In the genomic region with DNA sequence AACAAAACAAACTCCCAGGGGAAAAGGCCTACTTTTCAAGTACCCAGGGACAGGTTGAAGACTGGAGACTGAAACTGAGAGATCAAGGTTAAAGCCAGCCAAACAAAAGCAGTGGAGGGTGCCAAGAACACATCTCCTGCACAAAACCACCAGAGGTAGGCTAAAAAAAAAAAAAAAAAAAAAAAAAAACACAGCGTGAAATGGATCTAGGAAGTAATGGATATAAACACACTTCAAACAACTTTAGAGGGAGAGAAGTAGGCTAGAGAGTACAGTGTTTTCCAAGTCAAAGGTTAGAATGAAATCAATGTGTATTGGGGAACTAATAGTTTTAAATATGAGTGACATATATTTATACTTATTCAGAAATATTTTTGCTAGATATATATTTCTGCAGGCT, we compare ENCODE assay signal across 28 mouse cellular contexts. TPM values are rescaled to one million over a fixed set of nuclear protein-coding genes. Genes with fewer than 3 reads are reported as not detected.
"Had no signal": no experiment of that assay in that cellular context is flagged by ENCODE, and none has a peak within 500 bp of the region (broad histone marks: within the 10 kb centered on the region; RNA-seq: fewer than 3 reads in every experiment).

No protein-coding gene starts in this region.

- H3K4me3 ChIP-seq: embryonic facial prominence, embryonic 10.5 days; embryonic facial prominence, embryonic 12.5 days; embryonic facial prominence, embryonic 13.5 days; embryonic facial prominence, embryonic 15.5 days; erythroblast, embryonic 14.5 days; forebrain, embryonic 10.5 days; forebrain, embryonic 12.5 days; forebrain, embryonic 13.5 days; forebrain, embryonic 15.5 days; gastrocnemius, adult 2 months; heart, adult 2 months; heart, embryonic 10.5 days had no signal

- H3K4me2 ChIP-seq: embryonic facial prominence, embryonic 12.5 days; embryonic facial prominence, embryonic 13.5 days; embryonic facial prominence, embryonic 15.5 days; forebrain, embryonic 12.5 days; forebrain, embryonic 13.5 days; forebrain, embryonic 15.5 days; heart, embryonic 11.5 days had no signal

- DNase-seq: cerebellum, postnatal 10 days; cerebellum, postnatal 14 days; cerebellum, postnatal 25 days; cerebellum, postnatal 36 days; embryo, embryonic 11 days; forebrain, postnatal 0 days; gastrocnemius, adult 2 months; gastrocnemius, postnatal 10 days; gastrocnemius, postnatal 14 days; gastrocnemius, postnatal 25 days; gastrocnemius, postnatal 36 days; heart, adult 11 months; heart, adult 18-20 months; heart, adult 2 months had no signal

- H3K4me1 ChIP-seq: embryonic facial prominence, embryonic 10.5 days; embryonic facial prominence, embryonic 12.5 days; embryonic facial prominence, embryonic 13.5 days; embryonic facial prominence, embryonic 15.5 days; forebrain, embryonic 10.5 days; forebrain, embryonic 12.5 days; forebrain, embryonic 13.5 days; forebrain, embryonic 15.5 days; heart, embryonic 10.5 days had no signal

- H3K9me3 ChIP-seq: embryonic facial prominence, embryonic 10.5 days; embryonic facial prominence, embryonic 12.5 days; embryonic facial prominence, embryonic 13.5 days; embryonic facial prominence, embryonic 15.5 days; forebrain, embryonic 10.5 days; forebrain, embryonic 12.5 days; forebrain, embryonic 13.5 days; forebrain, embryonic 15.5 days; heart, embryonic 10.5 days had no signal

- ATAC-seq: forebrain, embryonic 13.5 days; forebrain, embryonic 14.5 days; forebrain, embryonic 15.5 days; forebrain, embryonic 16.5 days; forebrain, postnatal 0 days had no signal

- H3K27me3 ChIP-seq: embryonic facial prominence, embryonic 12.5 days; embryonic facial prominence, embryonic 13.5 days; embryonic facial prominence, embryonic 15.5 days; forebrain, embryonic 12.5 days; forebrain, embryonic 13.5 days; forebrain, embryonic 15.5 days had no signal

- H3K9ac ChIP-seq: embryonic facial prominence, embryonic 12.5 days; embryonic facial prominence, embryonic 13.5 days; embryonic facial prominence, embryonic 15.5 days; forebrain, embryonic 12.5 days; forebrain, embryonic 13.5 days; forebrain, embryonic 15.5 days; forebrain, postnatal 0 days had no signal

- H3K27ac ChIP-seq: embryonic facial prominence, embryonic 10.5 days; embryonic facial prominence, embryonic 12.5 days; embryonic facial prominence, embryonic 13.5 days; embryonic facial prominence, embryonic 15.5 days; forebrain, embryonic 10.5 days; forebrain, embryonic 12.5 days; forebrain, embryonic 13.5 days; forebrain, embryonic 15.5 days; gastrocnemius, adult 2 months; heart, adult 2 months; heart, embryonic 10.5 days had no signal

RNA-seq across cellular contexts. Expression of a gene that starts 24.6 kb away (rescaled TPM):
- total RNA-seq: gastrocnemius, adult 2 months; gastrocnemius, adult 8-10 months had no signal
